Comparison of ENCODE assay signal across 8 mouse cellular contexts in genomic region chr6:57824422-57825258, GRCm38 (mm10). TPM values are rescaled to one million over a fixed set of nuclear protein-coding genes. Genes with fewer than 3 reads are reported as not detected.
A peak's percentile ranks its signal among the peaks of the same experiment; 100 is the strongest.
DNase-seq lines count a peak whose midpoint lies in the region; ATAC-seq and TF ChIP-seq lines count a peak whose summit lies in the region.

Gene Vopp1 (minus strand): TSS chr6:57825159.

- no peaks in the 10 kb centered on the region for H3K36me3 ChIP-seq in heart, embryonic 11.5 days (ENCODE audit: control insufficient read depth, insufficient read depth, low read length)
- H3K36me3 ChIP-seq in kidney, embryonic 16.5 days (ENCODE audit: insufficient read depth, low read length), result no peaks in the 10 kb centered on the region
- H3K36me3 ChIP-seq in liver, adult 2 months (ENCODE audit: control insufficient read depth, insufficient read depth, low read length), result no peaks in the 10 kb centered on the region

- WGBS in heart, embryonic 11.5 days (ENCODE audit: insufficient replicate concordance), result 0% methylated on average over 79 of the region's 87 CpGs
- under 1% methylated on average over 69 of the region's 87 CpGs for WGBS in kidney, embryonic 16.5 days
- under 1% methylated on average over 86 of the region's 87 CpGs for WGBS in liver, adult 2 months

- TF ChIP-seq POLR2A in liver, adult 2 months (IDR thresholded peaks at IDR 0.05; ENCODE audit: extremely low read depth, insufficient read depth, low read length), result no peak

- peak; percentile 72 for ATAC-seq in erythroblast, adult 5-6 weeks (replicated peaks; ENCODE audit: low FRiP score, poor library complexity, severe bottlenecking)
- ATAC-seq in heart, embryonic 11.5 days (replicated peaks; ENCODE audit: insufficient number of reproducible peaks, low FRiP score, low TSS enrichment), result peak; percentile 83
- peak; percentile 93 for ATAC-seq in kidney, embryonic 16.5 days (ENCODE audit: low FRiP score, low TSS enrichment)
- ATAC-seq in monocyte, adult 5-6 weeks (replicated peaks; ENCODE audit: insufficient number of reproducible peaks, low FRiP score, low TSS enrichment, poor library complexity, severe bottlenecking), result peak; percentile 93

- DNase-seq in 416B (ENCODE audit: low read depth), result peak; percentile 83
- peak; percentile 90 for DNase-seq in brain, adult 2 months (ENCODE audit: low read depth, low spot score)
- peak; percentile 13 for DNase-seq in liver, adult 2 months (ENCODE audit: extremely low read depth, low read depth, low spot score)
- DNase-seq in spleen, postnatal 36 days (ENCODE audit: low spot score in 2 of 2), result peak; percentile 59 to 60

- no peaks in the 10 kb centered on the region for H3K9me3 ChIP-seq in heart, embryonic 11.5 days (replicated peaks; ENCODE audit: control insufficient read depth, low read length)
- H3K9me3 ChIP-seq in kidney, embryonic 16.5 days (ENCODE audit: low read length), result no peaks in the 10 kb centered on the region

- H3K79me2 ChIP-seq in liver, adult 2 months (ENCODE audit: control insufficient read depth, insufficient read depth, low read length), result no peaks in the 10 kb centered on the region

- H3K4me2 ChIP-seq in heart, embryonic 11.5 days, result peak within 1 kb of the TSS; percentile 79
- H3K4me2 ChIP-seq in kidney, embryonic 16.5 days (replicated peaks; ENCODE audit: low read depth, low read length), result peak within 1 kb of the TSS; percentile 64

- peak within 1 kb of the TSS; percentile 82 for H3K4me3 ChIP-seq in heart, embryonic 11.5 days (ENCODE audit: low read depth, low read length)
- H3K4me3 ChIP-seq in kidney, embryonic 16.5 days (ENCODE audit: low read length), result peak within 1 kb of the TSS; percentile 94
- peak within 1 kb of the TSS; percentile 93 for H3K4me3 ChIP-seq in liver, adult 2 months (ENCODE audit: insufficient read depth, low read depth, low read length)

- peak within 1 kb of the TSS; percentile 98 for H3K9ac ChIP-seq in heart, embryonic 11.5 days (ENCODE audit: low read depth, low read length)
- peak within 1 kb of the TSS; percentile 98 for H3K9ac ChIP-seq in kidney, embryonic 16.5 days (replicated peaks; ENCODE audit: low read length)
- H3K9ac ChIP-seq in liver, adult 2 months (ENCODE audit: low read depth, low read length), result peak within 1 kb of the TSS; percentile 91

- no peaks in the 10 kb centered on the region for H3K27me3 ChIP-seq in heart, embryonic 11.5 days (ENCODE audit: control insufficient read depth, insufficient read depth, low read length)
- H3K27me3 ChIP-seq in kidney, embryonic 16.5 days (ENCODE audit: insufficient read depth, low read length), result no peaks in the 10 kb centered on the region
- no peaks in the 10 kb centered on the region; the same call in 1 of the 2 replicates for H3K27me3 ChIP-seq in liver, adult 2 months (ENCODE audit: control insufficient read depth, insufficient read depth, low read length)

- H3K4me1 ChIP-seq in heart, embryonic 11.5 days (ENCODE audit: control insufficient read depth, insufficient read depth, low read length), result 0 out of 2 replicates have a peak, but pooled peaks cover 6% of the 10 kb centered on the region
- H3K4me1 ChIP-seq in kidney, embryonic 16.5 days (ENCODE audit: insufficient read depth, low read length), result peaks cover 4% of the 10 kb centered on the region
- H3K4me1 ChIP-seq in liver, adult 2 months (ENCODE audit: control insufficient read depth, insufficient read depth, low read length), result no peaks in the 10 kb centered on the region; the same call in 1 of the 2 replicates

- peak within 1 kb of the TSS; percentile 85 for H3K27ac ChIP-seq in heart, embryonic 11.5 days (ENCODE audit: low read depth, low read length)
- peak within 1 kb of the TSS; percentile 94 for H3K27ac ChIP-seq in kidney, embryonic 16.5 days (ENCODE audit: low read length)
- H3K27ac ChIP-seq in liver, adult 2 months (replicated peaks; ENCODE audit: insufficient read depth, low read depth, low read length), result peak within 1 kb of the TSS; percentile 47

- TF ChIP-seq CTCF in liver, adult 2 months (IDR thresholded peaks at IDR 0.05; ENCODE audit: low read depth, low read length), result no peak

RNA-seq across cellular contexts. Expression of gene Vopp1, which starts in this region (rescaled TPM):
- total RNA-seq in erythroblast, adult 5-6 weeks (2015; ENCODE audit: low replicate concordance), result 270 and 296 TPM in 2 replicates
- 358 and 528 TPM in 2 replicates for total RNA-seq in erythroblast, adult 5-6 weeks (2017; ENCODE audit: low replicate concordance)
- polyA plus RNA-seq in heart, embryonic 11.5 days (2014; fragmentation: Nextera tagmentation; extraction: Ambion mirVana), result 18.5 and 34.8 TPM in 2 replicates
- polyA plus RNA-seq in kidney, embryonic 16.5 days (2015; fragmentation: Nextera tagmentation; extraction: Ambion mirVana), result 45.6 and 45.7 TPM in 2 replicates
- 3.0 and 3.9 TPM in 2 replicates for total RNA-seq in liver, adult 2 months (2014; rRNA removed)
- 1.4 and 1.6 TPM in 2 replicates for polyA plus RNA-seq in liver, adult 2 months (2012; rRNA removed)
- 79.4 to 117 TPM (median 88.8 TPM) in 3 replicates for total RNA-seq in monocyte, adult 5-6 weeks (2017)

Comparison
In these comparisons a context has a peak if more than half of its experiments do, and no peak if none do; other contexts are left out.
1. Peak in every context shown above with its lines: DNase-seq, ATAC-seq, H3K4me3 ChIP-seq and H3K27ac ChIP-seq.
2. RNA of gene Vopp1 (total RNA-seq): 270 to 528 TPM in erythroblast, adult 5-6 weeks and 79.4 to 117 TPM in monocyte, adult 5-6 weeks; 3.0 to 3.9 TPM in liver, adult 2 months; every median in the first group is over 10 times any median in the second.
3. DNase-seq: peak in every context shown above with its lines; median percentile 90 in brain, adult 2 months; 83 in 416B; 60 in spleen, postnatal 36 days; 13 in liver, adult 2 months.